Mouse (Mus musculus) lung, postnatal 10 days (tissue): ENCODE data around the gene Itpkb.

Experiments
- DNase-seq: peaks from one replicate; pipeline ENCODE4 v3.0.0; 2021

The Itpkb gene

DNA sequence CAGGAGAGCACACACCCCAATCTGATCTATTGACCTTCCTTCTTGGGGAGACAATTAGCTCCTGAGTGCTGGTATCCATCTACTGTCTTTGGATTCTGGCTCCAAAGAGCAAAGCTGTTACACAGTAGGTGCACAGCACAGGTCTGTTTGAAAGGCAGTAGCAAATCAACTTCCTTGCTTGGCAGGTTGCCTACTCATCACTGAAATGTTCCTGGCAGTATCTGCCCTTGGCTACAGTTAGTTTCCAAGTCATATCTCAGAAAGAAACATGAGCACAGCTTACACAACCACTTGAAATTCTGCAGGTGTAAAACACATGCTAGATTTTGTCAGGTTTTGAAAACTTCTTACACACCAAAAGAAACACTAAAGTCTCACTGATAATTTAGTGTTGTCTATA lies 143.3 kb downstream of the Itpkb start:
- no peak for DNase-seq
